Mouse (Mus musculus) lung, adult 2 months (tissue): Measurements from ENCODE around the gene 6030458C11Rik.

ENCODE experiments used
- CTCF ChIP-seq: fragments of 200-500 bp; IDR thresholded peaks from 2 replicates; pipeline ENCODE4 v1.5.1; 2011; ENCODE audit warnings: mild to moderate bottlenecking, low read length, control low read depth; ENCODE audit not compliant: insufficient read depth
- POLR2A ChIP-seq: fragments of 200-500 bp; IDR thresholded peaks from 2 replicates; pipeline ENCODE4 v1.6.1; 2011; ENCODE audit warnings: low read depth, mild to moderate bottlenecking, control low read depth, low read length, borderline replicate concordance; ENCODE audit errors: extremely low read depth

- TF ChIP-seq CTCF (no peak), POLR2A (no peak)
Observed at GRCm38 (mm10) chr15:12829878-12830277, 5.4 kb upstream of the 6030458C11Rik start.
